Mouse (Mus musculus): ENCODE measurements around the gene Gm45233.

DNA sequence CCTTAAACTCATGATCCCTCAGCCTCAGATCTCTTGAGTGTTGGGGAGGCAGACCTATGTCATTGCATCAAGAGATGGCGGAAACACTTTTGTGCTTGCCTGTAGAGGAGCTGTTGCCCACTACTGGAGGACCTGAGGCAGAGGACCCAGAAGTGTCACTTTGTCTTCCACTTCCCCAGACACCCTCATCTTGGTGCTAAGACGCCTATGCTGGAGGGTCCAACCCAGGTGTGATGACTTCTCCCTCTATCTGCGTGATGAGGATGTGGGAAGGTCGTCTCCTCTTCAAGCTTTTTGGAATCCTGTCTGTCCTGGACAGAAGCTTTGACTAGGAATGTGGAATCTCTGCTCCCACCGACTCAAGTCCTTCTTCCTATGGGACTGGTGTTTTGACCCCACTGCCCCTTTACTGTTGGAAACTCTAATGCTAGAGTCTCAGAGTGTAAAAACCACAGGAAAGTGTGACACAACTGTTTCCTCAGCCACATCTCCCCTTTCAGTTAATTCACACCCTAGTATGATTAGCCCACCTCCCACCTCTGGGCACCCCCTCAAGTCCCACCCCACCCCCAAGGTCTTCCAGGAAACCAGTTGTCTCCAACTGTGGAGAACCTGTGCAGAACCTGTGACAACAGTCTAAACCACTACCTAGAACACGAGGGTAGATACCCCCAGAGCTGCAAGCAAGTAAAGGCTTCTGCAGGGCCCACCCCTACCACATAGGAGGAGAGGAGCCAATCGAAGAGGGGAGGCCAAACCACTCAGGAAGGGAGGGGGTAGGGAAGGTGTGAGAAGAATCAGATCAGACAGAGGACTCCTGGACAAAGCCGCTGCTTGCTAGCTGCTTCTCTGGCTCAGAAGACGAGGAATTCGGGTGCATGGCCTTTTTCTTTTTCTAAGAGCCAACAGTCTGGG, 7.3 kb upstream of the Gm45233 start, which contains the start of gene Nkg7:
- TF ChIP-seq CTCF (IDR thresholded peaks at IDR 0.05; ENCODE audit: borderline replicate concordance, control insufficient read depth, extremely low read depth, insufficient read depth, low read length, poor library complexity) (no peak), POLR2A (IDR thresholded peaks at IDR 0.05; ENCODE audit: control insufficient read depth, extremely low read depth, insufficient read depth, low read length, poor library complexity) (no peak)
